Mouse (Mus musculus): ENCODE results near the gene Card9.

- TF ChIP-seq EP300 (IDR thresholded peaks at IDR 0.05; ENCODE audit: low read depth): no peak
- TF ChIP-seq CTCF (IDR thresholded peaks at IDR 0.05; ENCODE audit: low read depth): no peak
Observed at GRCm38 (mm10) chr2:26387713-26388112, 27.0 kb upstream of the Card9 start.

Data from liver, embryonic 14.5 days (tissue).